Mouse (Mus musculus): ENCODE measurements at regions not wholly inside any gene's neighbourhood (a gene's known extent, or its start where the extent isn't known, plus 50 kb on each side); places are given as distances from the start of the nearest gene placed in this dataset.

DNA sequence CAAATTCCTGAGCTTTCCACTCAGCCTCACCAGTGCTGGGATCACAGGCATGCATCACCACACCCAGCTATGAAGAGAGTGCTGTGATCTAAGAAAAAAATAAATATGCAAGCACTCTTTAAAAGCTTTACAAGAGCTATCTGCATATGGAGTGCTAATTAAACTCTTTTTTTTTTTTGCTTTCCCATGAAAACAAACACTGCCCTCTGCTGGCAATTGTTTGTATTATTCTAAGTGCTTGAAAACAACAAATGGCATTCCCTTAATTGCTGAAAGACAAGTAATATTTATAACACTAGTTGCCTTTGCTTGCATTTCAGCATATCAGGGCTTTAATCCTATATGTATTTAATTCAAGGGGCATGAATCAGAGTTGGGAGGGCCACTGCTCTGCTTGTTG, 91.8 kb downstream of the 5730507C01Rik start:
- in situ Hi-C loops (cut with MboI, MseI): loop anchor here (25.0 kb wide), 1 partner anchor 719 kb away; no protein-coding TSS in a partner anchor

DNA sequence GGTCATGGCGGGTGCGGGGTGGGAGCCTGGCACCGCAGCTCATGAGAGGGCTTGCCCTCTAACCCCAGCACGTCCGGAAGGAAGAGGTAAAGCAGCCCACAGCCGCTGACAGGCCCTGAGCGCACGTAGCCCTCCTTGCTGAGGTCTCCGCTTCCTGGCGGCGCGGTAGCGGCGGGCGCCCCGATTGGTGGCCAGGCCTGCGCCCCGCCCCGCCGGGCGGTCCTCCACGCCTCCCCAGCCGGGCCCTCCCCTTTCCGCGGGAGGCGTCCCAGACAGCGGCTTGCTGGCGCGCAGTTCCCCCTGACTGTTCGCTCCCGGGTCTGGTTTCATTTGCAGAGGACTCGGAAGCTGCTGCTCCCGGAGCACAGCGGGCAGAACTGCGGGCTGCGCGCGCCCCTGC, 95.5 kb downstream of the 5730507C01Rik start:
- in situ Hi-C loops (cut with MboI, MseI): loop anchor here (25.0 kb wide), 1 partner anchor 723 kb away; no protein-coding TSS in a partner anchor

DNA sequence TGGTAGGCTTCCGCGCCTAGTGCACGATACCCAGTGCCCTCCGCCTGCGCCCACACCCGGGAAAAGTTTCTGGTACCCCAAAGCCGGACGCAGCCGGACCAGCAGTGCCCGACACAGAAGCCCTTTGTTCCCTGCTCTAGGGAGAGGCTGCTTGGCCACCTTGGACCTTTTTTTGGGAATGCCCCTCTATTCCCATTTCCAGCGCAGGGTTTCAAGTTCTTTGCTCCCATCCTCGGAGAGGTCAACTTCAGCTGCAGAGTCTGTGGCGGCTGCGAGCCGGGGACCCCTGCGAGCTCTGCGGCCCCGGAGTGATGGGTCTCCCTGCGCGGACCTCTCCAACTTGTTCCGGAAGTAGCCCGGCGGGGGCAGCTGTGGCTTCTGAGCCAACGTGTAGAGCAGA, 96.3 kb downstream of the 5730507C01Rik start:
- in situ Hi-C loops (cut with MboI, MseI): loop anchor here (25.0 kb wide), 1 partner anchor 723 kb away; no protein-coding TSS in a partner anchor
